Mouse (Mus musculus) fibroblast of lung, adult 2 months (primary cell): Measurements from ENCODE around the gene Lysmd1.
A peak's percentile ranks its signal among the peaks of the same experiment; 100 is the strongest.

ENCODE experiments used
- DNase-seq: peaks from one replicate; pipeline ENCODE4 v3.0.0-alpha.2; 2011; ENCODE audit warnings: low read depth

The Lysmd1 gene

DNA sequence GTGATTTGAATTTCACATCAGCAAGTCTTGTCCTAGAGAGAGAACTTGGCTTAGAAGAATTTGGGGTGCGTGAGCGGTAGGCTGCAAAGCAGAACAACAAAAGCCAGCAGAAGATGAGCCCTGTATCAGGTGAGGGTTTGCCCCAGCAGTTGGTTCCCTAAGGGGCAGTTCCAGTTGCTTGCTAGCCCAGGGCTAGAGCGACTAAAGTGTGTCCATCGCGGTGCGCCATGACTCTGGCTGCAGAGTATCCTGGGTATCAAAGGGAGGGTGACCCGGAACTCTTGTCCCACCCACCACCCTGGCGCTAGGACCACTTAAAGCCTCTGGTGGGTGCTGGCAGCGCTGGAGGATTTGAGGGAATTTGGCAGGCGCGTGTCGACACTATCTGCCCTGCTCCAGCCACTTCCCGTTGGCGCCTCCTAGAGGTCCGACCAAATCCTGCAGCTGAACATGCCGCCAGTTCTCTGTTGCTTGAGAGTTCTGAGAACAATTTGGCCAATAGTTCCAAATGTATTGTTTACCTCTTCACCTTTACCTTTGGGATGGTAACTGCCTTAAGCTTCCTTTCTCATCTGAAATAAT is 40.2 kb downstream of the Lysmd1 start:
- peak; percentile 25 for DNase-seq

DNA sequence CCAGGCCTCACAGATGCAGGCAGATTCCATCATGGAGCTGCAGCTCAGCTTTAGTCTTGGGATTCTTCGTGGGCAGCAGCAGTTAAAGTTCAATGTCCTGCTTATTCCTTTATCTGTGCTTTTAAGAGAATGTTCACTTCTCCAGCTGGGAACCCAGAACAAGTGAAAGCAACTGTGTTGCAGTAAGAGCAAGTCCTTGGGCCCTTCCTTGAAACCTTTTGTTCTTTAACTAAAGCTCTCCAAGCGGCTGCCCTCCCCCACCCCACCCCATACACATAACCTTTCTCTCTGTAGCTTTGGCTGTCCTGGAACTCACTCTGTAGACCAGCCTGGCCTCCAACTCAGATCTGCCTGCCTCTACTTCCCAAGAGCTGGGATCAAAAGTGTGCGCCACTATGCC is 42.6 kb downstream of the Lysmd1 start:
- DNase-seq = no peak

DNA sequence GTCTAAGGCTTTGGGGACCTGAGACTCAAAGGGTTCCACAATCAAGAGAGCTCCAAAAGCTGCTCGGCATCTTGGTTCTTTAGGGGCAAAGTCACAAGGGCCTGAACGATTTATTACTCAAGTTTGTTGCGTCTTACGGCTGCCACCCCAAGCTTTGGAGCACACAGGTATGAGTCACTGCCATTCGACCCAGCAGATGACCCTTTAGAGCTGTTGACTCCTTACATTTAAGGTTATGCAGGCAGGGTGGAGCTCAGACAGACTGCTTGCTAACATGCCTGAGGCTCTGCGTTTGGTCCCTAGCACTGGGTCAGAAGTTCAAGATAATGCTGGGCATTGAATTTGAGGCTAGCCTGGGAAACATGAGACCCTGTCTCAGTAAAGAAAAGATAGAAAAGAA is 43.7 kb downstream of the Lysmd1 start:
- DNase-seq = no peak

DNA sequence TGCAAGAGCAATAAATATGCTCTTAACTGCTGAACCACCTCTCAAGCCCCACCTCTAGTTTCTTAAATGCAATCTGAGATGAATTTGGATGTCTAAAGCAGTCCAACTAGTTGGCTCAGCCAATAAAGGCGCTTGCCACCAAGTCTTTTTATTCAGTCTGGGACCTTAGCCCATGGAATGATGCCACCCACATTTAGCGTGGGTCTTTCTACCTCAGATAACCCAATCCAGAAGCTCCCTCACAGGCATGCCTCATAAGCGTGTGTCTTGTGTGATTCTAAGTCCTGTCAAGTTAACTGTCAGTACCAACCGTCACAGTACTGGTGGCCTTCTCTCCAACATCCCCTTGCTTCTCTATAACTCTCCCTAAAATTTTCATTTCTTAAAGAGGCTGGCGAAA is 45.1 kb downstream of the Lysmd1 start:
- no peak for DNase-seq

DNA sequence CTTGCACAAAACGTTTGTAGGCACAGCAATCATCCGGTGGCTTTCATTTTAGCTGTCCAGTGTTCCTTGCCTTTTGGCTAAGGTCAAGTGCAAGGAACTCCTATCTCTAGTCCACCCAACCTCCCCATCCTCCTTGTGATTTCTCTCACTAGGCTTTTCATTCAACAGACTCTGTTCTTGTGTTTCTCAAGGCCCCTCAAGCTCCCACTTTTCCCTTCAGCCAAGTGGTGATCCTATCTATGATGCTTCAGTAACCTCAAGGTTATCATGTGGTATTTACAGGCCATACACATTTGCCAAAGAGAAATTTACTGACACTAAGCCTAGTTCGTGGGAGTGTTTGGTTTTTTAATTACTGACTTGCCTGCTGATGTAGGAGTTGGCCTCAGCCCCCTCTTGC is 46.0 kb downstream of the Lysmd1 start:
- DNase-seq = no peak

DNA sequence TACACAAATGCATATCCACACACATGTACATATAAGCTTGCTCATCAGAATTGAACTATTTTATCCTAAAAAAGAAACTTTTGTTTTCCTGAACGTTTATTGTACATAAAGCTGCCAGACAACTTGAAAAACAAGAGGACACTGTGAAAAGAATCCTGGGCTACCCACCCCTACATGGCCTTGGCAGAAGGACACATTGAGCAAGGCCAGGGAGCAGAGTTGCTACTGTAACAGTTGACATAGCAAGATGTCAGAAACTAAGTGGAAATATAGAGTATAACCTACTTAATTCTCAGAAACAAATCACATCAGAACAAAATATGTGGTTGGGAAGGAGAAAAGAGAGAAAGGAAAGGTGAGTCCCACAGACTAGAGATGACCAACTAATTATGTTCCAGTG is 48.0 kb downstream of the Lysmd1 start:
- no peak for DNase-seq

DNA sequence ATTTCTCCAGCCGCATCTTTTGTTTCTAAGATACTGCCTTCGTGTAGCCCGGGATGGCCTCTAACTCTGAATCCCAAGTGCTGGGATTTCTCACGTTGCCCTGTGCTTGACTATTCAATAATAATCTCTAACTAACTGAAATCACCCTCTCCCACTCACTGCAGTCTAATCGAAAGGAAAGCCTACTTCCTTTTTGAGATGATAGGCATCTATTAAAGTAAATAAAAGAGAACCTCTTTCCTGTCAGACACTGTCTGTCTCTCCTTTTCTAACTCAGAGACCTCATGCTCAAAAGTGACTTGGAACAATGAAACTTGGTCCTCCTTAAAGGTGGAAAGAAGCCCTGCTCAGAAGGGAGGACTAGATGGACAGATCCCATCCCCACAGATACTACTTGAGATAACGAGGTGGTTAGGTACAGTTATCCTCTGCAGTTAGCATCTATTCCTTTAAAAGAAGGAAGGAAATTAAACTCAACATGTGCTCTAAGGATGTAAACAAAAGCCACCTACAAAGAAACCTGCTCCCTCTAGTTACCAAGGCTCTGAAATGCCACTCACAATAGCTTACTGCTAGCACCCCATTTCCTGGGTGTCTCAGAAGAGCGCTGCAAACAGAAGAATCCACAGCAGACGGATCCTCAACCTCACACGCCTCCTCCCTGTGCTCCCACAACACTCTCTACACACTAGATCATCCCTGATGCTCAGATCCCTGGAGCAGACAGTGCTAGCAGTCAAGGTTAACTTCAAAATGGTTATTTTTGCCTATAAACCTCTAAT is 51.1 kb downstream of the Lysmd1 start:
- DNase-seq = no peak

DNA sequence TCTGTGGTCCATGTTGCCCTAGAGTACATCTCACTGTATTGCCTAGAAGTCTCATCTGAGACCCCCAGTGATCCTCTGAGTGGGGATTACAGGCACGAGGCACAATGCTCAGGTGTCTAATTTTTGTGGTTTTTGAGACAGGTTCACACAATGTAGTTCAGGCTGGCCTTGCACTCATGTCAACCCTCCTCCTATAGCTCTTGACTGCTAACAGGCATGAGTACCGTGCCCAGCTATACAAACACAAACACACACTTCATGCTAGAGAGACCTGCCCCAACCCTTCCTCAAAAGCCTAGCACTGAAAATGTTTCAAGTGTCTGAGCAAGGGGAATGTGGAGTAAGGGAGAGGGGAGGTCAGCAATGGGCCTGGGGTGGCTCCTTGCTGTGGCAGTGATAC is 52.2 kb downstream of the Lysmd1 start:
- DNase-seq = no peak

DNA sequence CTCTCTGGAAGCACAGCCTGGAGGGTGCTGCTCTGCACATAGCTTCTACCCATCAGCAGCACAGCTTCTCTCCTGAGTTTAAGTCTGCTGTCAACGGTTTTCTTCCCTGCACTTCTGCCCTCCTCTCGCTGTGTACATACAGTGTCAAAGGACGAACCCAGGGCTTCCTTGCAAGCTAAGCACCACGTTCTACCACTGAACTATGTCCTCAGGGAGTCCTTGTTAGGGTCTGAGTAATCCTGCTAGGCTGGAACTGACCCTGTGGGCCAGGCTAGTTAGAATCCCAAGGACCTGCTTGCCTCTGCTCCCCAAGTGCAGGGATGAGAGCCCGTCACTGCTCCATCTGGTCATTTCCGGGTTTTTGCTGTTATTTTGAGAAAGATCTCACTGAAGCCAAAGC is 53.0 kb downstream of the Lysmd1 start:
- no peak for DNase-seq
